Mouse (Mus musculus): ENCODE measurements around the gene Inf2.

The Inf2 gene

DNA sequence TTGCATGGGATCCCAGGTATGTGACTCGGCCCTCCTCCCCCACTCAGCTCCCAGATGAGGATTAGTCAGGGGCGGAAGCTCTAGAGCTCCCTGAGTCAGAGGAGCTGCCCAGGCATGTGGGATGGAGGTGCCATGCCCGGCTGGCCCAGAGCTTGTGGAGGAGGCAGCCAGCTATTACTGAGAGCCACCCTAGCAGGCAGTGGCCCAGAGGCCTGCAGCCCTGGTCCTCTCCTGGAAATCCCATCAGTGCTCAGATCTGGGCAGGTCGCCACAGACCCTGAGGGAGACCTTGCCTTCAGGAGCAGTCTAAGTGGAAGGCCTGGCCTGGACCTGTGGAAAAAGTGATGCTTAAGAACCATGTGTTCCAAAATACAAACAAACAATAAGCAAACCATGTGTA, 7.0 kb downstream of the Inf2 start:
- DNase-seq (ENCODE audit: low spot score) = peak; percentile 51

DNA sequence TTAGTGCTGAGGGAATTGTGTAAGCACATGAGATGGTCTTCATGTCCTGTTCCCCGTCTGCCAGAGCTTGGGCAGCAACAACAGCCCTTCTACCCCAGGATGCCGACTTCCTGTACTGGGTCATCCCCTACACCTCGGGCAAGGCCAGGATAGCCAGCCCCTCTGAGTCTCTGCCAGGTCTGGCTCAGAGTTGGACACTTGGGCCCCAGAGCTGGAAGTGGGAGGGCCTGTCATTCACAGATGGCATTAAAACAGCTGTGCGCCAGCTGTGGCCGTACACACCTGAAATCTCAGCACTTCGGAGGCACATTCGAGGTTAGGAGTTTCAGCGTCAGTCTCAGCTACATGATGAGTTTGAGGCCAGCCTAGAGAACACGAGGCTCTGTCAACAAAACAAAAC, 7.9 kb downstream of the Inf2 start:
- no peak for DNase-seq (ENCODE audit: low spot score)

- no peak for DNase-seq (ENCODE audit: low spot score)
Observed at GRCm38 (mm10) chr12:112596891-112597500, 8.4 kb downstream of the Inf2 start.

DNA sequence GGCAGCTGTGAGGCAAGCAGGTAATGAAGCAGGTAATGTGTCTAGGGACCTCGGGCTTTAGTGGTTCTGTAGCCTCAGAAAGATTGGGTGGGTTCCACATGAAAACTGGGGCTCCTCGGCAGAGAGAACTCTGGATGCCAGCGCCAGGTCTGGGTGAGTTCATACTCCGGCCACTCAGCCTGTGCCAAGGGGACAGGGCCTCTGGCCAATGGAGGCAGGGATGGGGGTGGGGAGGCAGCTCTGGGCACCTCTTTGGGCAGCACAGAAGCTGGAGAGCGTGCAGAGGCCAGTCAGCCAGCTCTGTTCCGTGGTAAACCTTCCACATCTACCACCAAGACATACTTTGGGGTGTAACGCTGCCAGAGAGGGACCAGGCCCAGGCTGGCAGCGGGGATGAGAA, 9.0 kb downstream of the Inf2 start:
- no peak for DNase-seq (ENCODE audit: low spot score)

- peak; percentile 43 for DNase-seq (ENCODE audit: low spot score)
Observed at GRCm38 (mm10) chr12:112599198-112599597, 10.6 kb downstream of the Inf2 start.

DNA sequence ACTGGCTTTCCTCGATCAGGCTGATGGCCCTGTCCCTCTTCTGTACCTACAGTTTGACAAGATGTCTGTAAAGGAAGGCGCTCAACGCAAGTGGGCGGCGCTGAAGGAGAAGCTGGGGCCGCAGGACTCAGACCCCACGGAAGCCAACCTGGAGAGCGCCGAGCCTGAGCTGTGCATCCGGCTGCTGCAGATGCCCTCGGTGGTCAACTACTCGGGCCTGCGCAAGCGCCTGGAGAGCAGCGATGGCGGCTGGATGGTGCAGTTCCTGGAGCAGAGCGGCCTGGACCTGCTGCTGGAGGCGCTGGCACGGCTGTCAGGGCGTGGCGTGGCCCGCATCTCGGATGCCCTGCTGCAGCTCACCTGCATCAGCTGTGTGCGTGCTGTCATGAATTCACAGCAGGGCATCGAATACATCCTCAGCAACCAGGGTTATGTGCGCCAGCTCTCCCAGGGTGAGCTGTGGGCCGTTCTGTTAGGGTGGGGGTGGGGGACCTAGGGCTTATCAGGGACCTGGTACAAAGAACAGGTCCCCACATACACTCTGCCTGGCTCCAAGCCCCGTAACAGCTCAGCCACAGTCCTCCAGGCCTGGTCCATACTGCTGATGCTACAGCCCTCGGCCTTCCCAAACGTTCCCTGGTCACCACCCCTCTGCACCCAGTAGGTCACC, 11.5 kb downstream of the Inf2 start:
- DNase-seq (ENCODE audit: low spot score) = no peak

DNA sequence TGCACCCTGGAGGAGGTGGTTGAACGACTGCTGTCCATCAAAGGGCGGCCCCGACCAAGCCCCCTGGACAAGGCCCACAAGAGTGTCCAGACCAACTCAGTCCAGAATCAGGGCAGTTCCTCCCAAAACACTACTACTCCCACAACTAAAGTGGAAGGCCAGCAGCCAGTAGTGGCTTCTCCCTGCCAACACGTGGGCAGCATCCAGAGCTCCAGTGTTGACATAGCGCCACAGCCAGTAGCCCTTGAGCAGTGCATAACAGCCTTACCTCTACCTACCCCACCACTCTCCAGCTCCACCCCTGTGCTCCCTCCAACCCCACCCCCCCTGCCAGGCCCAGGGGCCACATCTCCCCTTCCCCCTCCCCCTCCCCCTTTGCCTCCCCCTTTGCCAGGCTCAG, 15.4 kb downstream of the Inf2 start:
- DNase-seq (ENCODE audit: low spot score) = no peak

GRCm38 (mm10) chr12:112604709-112605649, 16.4 kb downstream of the Inf2 start:
- peak; percentile 58 for DNase-seq (ENCODE audit: low spot score)

DNA sequence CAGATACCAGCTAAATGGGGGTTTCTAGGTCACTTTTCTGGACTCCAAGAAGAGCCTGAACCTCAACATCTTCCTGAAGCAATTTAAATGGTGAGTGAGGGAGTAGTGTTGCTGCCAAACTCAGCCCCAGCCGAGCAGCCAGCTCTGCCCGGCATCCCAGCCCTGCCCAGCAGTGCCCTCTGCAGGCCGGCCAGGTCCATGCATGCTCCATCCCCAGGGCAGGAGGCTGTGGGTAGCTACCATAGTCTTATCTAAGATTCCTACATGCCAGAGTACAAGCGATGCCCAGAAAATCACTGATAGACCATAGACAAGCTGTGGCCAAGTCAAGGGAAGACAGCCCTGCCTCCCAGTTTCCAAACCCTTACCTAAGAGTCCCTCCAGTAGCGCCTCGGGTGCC, 17.2 kb downstream of the Inf2 start:
- peak; percentile 62 for DNase-seq (ENCODE audit: low spot score)

GRCm38 (mm10) chr12:112606998-112607397, 18.4 kb downstream of the Inf2 start:
- peak; percentile 72 for DNase-seq (ENCODE audit: low spot score)

DNA sequence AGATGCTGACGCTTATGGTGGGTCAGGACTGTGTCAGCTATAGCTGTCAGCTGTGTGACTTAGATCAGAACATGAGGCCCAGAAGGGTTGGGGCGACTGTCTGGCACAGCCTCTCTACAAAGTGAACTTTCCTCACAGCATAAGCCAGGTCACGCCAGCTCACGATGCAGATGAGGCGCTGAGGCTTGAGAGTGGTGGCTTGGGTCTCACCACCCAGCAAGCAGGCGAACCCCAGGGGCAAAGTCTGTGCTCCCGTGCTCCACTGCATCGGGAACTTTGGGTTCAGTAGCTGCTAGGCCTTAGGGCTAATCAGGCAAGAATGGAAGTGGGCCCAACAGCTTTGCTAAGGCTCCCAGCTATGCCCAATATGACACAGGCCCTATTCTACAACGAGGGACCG, 20.4 kb downstream of the Inf2 start:
- no peak for DNase-seq (ENCODE audit: low spot score)

- DNase-seq (ENCODE audit: low spot score) = no peak
Observed at GRCm38 (mm10) chr12:112616668-112617067, 28.1 kb downstream of the Inf2 start.

DNA sequence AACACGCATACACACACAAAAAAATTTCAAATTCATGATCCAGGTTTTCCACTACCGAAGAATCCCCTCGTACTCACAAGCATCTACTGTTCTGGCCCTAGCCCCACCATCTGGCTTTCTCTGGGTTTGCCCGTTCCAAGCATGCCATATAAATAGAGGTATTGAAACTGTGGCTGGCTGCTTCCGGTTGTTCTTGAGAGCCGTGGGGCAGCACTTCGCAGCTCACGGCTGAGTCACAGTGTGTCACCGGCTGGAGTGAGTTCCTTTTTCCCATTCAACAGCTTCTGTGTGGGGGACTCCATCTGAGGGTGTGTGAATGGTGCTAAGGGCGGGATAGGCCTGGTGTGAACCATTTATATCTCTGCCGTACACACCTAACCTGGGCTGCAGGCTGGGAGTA, 28.6 kb downstream of the Inf2 start:
- DNase-seq (ENCODE audit: low spot score) = no peak

DNA sequence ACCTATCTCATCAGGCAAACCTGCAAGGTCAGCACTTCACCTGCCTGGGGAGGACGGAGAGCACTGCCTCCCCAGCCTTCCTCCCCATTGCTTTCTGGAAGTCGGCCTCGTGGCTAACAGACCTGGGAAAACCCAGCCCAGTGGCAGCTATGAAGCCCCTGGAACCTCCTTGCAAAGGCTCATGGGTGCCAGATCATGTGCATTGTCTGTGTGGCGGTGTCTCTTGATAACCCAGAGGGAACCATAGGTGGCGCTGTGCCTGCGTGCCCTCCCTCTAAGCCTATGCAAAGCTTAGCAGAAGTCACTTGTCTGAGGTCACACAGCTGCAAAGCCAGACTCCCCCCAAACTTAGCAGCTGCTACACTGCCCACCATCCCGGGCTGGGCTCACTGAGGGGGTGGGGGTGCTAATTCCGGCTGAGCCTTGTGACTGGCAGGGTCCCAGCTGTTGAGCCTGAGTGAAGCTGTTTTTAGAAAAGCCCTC, 29.4 kb downstream of the Inf2 start:
- peak; percentile 31 for DNase-seq (ENCODE audit: low spot score)

GRCm38 (mm10) chr12:112618981-112619685, 30.5 kb downstream of the Inf2 start:
- no peak for DNase-seq (ENCODE audit: low spot score)

DNA sequence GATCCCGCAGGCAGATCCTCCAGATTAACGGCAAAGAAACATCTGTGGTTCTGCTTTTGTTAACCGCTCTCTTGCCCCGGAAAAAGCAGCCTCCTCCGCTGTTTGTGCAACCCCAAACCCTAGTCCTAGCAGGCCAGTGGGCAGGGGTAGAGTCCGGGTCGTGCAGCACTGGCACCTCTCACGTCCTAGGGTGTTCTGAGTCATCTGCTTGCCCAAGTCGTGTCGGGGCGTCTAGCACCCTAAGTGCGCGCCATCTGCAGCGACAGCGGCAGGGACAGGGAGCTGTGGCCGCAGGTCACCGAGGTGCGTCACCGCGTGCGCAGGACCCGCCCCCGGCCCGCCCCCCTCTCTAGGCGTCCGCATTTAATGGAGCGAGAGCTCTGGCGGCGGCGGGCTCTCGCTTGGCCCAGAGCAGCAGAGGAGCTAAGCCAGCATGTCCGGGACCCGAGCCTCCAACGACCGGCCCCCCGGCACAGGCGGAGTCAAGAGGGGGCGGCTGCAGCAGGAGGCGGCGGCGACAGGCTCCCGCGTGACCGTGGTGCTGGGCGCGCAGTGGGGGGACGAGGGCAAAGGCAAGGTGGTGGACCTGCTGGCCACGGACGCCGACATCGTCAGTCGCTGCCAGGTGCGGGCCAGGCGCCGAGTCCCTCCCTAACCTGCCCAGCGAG, 31.2 kb downstream of the Inf2 start, which contains the start of gene Adssl1:
Gene Adssl1, plus strand, starts transcription at position 360 of the 668 bp plus-strand sequence.
- peak; percentile 54 for DNase-seq (ENCODE audit: low spot score)

DNA sequence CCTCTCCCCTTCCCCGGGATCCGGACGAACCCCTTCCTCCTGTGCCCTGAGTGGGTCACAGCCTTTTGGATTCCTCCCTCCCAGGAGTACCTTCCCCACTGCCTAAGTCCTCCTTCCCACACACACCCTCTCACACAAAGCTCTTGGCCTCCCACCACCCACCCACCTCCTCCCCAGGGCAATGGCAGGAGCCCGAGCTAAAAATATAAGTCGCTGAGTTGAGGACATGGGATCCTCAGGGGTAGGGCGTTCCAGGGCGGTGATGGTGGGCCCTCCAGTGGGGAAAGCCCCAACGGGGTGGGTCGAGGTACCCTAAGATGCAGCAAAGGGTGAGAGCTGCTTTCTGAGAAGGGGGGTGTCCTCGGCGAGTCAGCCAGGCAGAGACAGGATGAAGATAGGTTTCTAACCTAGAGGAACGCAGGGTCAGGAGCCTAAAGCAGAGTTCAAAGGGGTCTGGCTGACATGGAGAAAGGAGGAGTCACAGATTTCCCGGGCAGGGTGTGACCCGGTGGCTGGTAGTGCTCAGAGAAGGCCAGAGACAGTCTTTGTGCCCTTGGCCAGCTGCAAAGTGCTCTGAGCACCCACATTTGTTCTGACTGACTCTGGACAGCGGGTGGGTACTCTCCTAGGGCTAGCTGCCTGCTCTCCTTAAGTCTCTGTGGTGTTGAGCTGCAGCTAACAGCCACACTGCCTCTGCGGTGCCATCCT, 31.9 kb downstream of the Inf2 start:
- no peak for DNase-seq (ENCODE audit: low spot score)

GRCm38 (mm10) chr12:112621900-112622299, 33.3 kb downstream of the Inf2 start:
- no peak for DNase-seq (ENCODE audit: low spot score)

GRCm38 (mm10) chr12:112623742-112624141, 35.2 kb downstream of the Inf2 start:
- DNase-seq (ENCODE audit: low spot score) = peak; percentile 55

DNA sequence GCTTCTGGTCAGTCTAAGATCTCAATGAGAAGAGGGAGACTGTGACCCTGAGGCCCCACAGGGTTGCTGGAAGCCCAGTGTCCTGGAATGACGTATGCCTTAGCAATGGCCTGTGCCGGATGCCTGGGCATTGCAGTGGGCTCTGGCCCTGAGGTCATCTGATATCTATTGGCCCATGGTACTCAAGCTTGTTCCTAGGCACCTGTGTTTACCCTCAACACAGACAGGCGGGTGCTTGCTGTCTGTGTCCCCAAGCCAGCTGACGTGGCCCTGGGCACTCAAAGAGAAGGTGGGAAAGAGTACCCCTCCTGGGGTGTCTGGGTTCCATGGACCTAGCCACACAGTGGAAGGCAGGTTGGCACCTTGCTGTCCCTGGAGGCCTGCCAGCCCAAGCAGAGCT, 37.1 kb downstream of the Inf2 start:
- no peak for DNase-seq (ENCODE audit: low spot score)

GRCm38 (mm10) chr12:112626455-112626854, 37.9 kb downstream of the Inf2 start:
- DNase-seq (ENCODE audit: low spot score) = no peak
